Mouse (Mus musculus): ENCODE measurements around the gene Igll1.
"Not testable (repeated sequence)": the region's sequence is repeated elsewhere in the genome, so short reads cannot be mapped to it uniquely, and the experiment has no call there.

Gene Igll1

GRCm38 (mm10) chr16:16863978-16864377, at the start of gene Igll1:
TSS of gene Igll1 (minus strand) at chr16:16863985.
- DNase-seq (ENCODE audit: low read depth, low spot score), result no peak

GRCm38 (mm10) chr16:16913440-16913839, 49.7 kb upstream of the Igll1 start:
- DNase-seq (ENCODE audit: low read depth, low spot score), result no peak

DNA sequence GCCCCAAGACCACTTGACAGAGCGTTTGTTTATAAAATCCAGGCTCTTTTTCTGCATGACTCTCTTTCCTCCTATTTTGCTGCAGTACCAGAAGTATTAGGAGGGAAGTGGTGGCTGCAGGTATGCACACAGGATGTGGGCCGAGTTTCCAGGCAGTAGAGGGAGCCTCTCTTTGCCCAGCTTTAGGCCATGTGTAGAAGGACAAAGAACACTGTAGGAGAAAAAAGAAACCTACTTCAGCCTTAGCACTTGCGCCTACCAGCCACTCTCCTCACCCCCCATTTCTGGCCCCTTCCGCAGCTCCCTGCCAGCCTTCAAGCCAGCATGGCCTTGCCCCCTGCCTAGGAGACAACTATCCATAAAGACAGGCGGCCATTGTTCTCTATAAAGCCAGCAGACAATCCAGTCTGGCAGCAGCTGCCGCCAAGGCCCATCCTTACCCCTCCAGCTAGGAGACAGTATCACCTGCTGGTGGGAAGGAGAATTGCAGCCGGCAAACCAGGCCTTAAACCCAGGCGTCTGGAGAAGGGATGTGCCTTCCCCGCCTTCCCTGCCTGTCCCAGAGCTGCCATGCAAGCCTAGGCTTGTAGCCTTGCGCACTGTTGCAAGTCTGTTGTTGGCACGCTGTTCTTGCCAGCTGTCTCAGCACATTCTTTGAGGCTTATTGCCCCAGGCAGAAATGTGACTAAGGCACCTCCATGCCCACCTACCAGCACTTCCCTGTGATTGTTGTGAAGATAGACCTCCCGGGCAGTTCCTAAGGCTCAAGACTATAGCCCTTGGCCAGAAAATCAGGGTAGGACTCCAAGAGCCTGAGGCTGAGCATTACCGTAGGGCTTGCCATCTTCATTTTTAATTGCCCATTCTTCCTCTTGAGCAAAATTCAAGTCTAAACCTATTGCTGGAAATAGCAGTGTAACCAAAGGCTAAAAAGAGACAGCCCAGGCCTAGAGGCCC, 48.1 kb upstream of the Igll1 start:
- DNase-seq (ENCODE audit: low read depth, low spot score), result peak; percentile 77

- no peak for DNase-seq (ENCODE audit: low read depth, low spot score)
Measured at GRCm38 (mm10) chr16:16907799-16908198, 44.0 kb upstream of the Igll1 start.

GRCm38 (mm10) chr16:16903188-16903587, 39.4 kb upstream of the Igll1 start:
- DNase-seq (ENCODE audit: low read depth, low spot score), result no peak

DNA sequence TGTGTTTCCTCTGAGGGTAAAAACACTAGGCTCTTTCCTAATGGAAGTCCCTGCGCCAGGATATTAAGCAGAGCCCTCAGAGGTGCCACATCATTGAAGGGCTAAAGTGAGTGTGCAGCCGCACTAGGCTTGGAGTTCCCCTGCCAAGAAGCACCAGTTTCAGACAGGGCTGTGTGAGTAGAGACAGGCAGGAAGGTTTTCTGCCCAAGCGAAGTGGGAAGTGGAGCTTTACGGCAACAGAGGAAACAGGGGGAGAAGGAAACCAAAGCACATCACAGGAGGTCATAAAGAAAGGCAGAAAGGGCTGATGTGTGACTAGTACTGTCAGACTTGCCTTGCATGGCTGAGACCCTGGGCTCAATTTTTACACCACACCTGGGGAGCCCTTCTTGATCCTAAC, 38.5 kb upstream of the Igll1 start:
- no peak for DNase-seq (ENCODE audit: low read depth, low spot score)

GRCm38 (mm10) chr16:16897056-16897584, 33.3 kb upstream of the Igll1 start:
- no peak for DNase-seq (ENCODE audit: low read depth, low spot score)

DNA sequence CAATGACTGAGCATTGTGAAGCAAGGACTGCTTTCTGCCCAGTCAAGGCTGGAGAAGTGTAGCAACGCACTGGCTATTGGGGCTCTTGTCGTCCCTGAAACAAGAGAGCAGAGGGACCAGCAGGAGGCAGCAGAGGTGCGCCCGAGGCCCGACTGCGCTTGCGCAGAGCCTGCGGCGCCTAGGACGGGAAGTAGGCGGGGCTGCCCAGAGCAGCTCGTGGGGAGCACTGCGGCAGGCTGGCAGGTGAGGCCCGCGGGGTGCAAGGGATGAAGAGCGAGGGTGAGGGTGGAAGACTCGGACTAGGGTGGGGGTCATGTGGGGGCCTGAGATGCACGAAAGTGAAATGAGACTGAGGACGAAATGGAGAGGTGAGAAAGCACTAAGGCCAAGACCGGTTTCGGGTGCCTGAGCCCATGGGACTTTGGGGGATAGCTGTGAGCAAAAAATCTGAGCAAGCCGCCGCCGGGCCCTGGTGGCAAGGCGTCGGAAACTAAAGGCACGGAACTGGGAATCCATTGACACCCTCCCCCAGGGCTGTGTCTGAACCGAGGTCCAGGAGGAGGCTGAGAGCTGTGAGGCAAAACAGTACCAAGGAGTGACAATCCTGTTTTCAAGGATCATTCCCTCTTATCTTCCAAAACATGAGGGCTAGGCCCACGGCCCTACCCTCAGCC, 32.7 kb upstream of the Igll1 start, which contains the start of gene Ppm1f:
Gene Ppm1f (plus strand): TSS at position 88 of the 674 bp plus-strand sequence.
- DNase-seq (ENCODE audit: low read depth, low spot score), result peak; percentile 89

DNA sequence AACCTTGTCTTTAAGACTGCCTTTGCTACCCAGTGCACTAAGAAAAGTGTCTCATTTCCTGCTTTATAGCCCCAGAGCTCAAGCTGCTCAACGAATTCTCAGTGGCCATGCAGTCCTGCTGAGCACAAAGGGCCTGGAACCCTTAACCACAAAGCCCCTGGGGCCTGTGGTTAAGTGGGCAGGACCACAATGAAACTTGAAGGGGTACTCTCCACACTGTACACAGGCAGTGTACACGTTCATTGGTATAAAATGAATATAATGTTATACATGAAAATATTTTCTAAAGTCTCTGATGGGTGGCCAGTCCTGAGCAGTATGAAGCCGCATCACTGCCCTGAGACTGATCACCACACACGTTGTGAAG, 32.2 kb upstream of the Igll1 start:
- no peak for DNase-seq (ENCODE audit: low read depth, low spot score)

DNA sequence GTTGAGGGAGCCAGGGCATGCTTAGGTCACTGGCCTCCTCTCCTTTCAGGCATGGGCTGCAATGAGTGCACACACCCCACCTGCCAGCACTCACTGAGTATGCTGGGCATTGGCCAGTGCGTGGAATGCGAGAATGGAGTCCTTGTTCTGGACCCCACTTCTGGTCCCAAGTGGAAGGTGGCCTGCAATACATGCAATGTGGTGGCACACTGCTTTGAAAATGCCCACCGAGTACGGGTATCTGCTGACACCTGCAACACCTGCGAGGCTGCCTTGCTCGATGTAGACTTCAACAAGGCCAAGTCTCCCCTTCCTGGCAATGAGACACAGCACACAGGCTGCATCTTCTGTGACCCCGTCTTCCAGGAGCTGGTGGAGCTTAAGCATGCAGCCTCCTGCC, 28.6 kb upstream of the Igll1 start:
- DNase-seq (ENCODE audit: low read depth, low spot score), result no peak

DNA sequence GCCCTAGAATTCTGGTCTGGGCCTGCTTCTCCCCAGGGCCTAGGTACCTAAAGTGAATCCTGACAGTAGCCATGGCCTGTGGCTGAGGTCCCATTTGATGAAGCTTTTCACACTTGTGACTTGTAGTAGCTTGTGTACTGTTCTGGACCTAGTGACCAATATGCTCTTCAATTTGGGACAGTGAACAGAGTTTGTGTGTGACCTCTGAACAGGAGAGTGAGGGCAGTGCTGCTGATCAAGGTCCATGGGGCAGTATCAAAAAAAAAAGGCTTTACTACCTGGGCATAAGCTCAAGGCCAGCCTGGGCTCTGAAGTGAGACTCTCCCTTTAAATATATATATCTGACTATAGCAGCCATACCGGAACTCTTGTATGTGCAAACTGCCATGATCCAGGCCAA, 24.6 kb upstream of the Igll1 start:
- DNase-seq (ENCODE audit: low read depth, low spot score), result no peak

- no peak for DNase-seq (ENCODE audit: low read depth, low spot score)
Measured at GRCm38 (mm10) chr16:16879025-16879424, 15.2 kb upstream of the Igll1 start.

DNA sequence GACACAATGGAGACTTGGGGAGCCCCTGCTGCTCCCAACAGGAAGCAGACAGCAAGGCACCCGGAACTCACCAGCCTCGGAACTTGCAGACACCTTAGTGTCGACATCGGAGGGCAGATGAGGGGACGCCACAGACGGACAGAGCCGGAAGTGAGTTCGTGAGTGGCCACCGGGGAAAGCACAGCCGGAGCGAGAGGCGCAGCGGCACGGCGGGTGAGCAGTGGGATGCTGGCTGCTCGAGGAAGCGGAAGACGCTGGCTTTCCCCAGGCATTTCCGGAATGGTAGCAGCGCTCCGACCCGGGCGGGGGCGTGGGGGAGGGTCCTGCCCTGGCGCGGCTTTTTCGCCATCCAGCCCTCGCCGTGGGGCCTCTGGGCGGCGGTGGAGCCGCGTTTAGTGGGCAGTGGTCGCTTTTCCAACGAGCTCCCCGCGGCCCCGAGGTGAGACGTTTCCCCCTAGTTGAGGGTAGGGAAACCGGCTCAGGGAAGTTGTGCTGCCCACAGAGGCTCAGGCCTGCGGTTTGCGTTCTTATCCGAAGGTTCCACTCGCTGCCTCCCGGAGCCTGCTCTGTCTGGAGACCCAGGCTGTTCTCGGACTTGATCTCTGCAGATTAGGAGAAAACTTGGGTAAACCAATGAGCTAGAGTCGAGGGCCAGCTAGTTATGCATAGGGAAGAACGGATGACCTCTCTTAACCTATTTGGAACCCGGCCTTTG, 7.0 kb upstream of the Igll1 start, which contains the start of the genes Top3b and Vpreb1:
Gene Top3b (plus strand): TSS at position 120 of the 715 bp plus-strand sequence.
Gene Vpreb1 (minus strand): TSS at position 227 of the 715 bp plus-strand sequence.
- DNase-seq (ENCODE audit: low read depth, low spot score), result peak; percentile 94

GRCm38 (mm10) chr16:16870241-16870616, 6.4 kb upstream of the Igll1 start:
- DNase-seq (ENCODE audit: low read depth, low spot score), result no peak

GRCm38 (mm10) chr16:16865696-16866561, 2.1 kb upstream of the Igll1 start:
- peak; percentile 80 for DNase-seq (ENCODE audit: low read depth, low spot score)

DNA sequence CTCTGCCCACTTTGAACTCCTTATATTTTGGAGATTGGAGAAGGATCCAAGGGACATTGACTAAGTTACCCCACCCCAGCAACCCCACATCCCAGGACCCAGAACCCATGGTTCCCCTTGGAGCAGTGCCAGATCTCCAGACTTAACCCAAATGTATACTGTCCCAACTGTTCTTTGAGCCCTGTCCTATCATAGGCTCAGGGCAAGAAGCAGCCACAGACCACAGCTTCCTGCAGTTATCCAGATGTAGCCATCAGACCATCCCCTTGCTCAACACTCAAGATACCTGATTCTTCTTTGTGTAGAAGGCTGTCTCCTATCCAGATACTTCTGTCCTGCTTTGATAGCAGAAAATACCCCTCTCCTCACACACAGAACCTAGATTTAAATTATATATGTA, 1.4 kb upstream of the Igll1 start:
- DNase-seq (ENCODE audit: low read depth, low spot score), result no peak

DNA sequence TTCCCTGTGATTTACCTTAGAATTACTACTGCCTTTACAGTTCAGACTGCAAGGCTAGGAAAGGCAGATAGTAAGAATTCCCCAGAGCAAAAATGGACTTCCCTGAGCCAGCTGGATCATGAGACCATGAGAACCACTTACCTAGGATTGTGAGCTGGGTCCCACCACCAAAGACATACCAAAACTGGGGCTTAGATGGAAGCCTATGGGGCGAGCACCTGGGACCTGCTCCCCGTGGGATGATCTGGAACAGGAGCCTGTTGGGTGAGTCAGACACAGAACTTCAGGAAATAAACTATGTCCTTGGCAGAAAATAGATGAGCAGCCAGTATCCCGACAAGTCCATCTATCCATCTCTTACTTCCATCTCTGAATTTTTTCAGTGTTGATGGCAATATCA, 1.5 kb downstream of the Igll1 start:
- no peak for DNase-seq (ENCODE audit: low read depth, low spot score)

DNA sequence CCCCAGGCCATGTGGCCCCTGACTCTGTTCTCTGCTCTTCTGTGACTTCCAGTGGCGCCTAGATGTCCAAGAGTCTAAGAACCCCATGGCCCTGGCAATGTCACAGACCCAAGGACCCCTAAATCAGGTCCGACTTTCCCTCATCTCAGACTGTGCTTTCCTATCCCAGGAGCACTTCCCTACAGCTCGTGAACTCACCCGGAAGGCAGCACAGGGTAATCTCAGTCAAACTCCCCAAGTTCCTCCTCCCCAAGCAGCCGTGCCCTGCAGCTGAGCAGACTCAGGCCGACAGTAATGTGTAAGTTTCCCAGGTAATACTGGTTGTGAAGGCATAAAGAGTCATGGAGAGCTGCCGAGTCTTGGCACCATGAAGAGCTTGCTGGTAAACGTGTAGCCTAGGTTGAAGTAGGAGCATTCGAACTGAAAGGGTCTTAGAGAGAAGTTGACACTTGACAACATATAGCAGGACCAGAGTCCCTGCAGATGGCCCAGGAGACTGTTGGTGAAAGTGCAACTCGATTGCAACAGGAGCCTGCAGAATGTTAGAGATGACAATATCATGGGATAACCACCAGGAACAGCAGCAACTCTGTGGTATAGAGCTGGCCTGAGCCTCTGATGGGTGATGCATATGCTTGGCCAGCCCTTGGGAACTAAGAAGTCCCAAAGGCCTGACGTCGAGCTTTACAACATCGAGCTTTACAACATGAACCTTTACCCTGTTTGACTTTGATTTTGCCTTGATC, 6.9 kb downstream of the Igll1 start:
- DNase-seq (ENCODE audit: low read depth, low spot score), result no peak

DNA sequence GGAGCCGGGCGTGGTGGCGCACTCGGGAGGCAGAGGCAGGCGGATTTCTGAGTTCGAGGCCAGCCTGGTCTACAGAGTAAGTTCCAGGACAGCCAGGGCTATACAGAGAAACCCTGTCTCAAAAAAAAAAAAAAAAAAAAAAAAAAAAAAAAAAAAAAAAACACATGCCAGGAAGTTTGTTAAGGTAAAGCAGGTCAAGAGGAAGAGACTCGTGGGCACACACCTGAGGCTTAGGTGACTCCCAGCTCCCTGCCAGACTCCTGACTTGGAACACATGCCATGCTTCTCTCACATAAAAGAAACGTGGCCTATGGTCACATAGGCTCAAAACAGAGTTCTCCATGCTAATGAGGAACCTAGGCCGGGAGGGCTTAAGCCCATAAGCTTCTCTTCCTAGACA, 7.7 kb downstream of the Igll1 start:
- DNase-seq (ENCODE audit: low read depth, low spot score), result not testable (repeated sequence)

DNA sequence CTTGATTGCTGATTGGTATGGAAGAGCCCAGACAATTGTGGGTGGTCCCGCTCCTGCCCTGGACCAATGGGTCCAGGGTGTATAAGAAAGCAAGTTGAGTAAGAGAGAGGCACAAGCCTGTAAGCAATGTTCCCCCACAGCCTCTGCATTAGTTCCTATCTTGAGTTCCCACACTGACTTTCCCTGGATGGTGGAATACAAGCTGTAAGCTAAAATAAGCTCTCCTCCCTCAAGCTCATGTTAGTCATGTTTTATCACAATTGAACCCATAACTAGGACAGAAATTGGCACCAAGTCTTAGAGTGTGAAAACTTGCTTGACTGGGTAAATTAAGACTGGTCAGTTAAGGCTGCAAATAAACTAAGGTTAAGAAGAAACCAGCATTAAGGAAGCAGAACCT, 8.2 kb downstream of the Igll1 start:
- no peak for DNase-seq (ENCODE audit: low read depth, low spot score)
